Mouse (Mus musculus): ENCODE data around the gene Col20a1.

The Col20a1 gene

GRCm38 (mm10) chr2:181065827-181066226 lies 79.5 kb downstream of the Col20a1 start:
- no peak for DNase-seq (ENCODE audit: low spot score in 2 of 2)

All from right cerebral cortex, adult 2 months (tissue).